Mouse (Mus musculus): ENCODE measurements around the gene Scube1. TPM values are rescaled to one million over a fixed set of nuclear protein-coding genes. Genes with fewer than 3 reads are reported as not detected.

Scube1 gene
- total and polyA plus RNA-seq, 3 experiments = 0.05 TPM; not detected in 2

DNA sequence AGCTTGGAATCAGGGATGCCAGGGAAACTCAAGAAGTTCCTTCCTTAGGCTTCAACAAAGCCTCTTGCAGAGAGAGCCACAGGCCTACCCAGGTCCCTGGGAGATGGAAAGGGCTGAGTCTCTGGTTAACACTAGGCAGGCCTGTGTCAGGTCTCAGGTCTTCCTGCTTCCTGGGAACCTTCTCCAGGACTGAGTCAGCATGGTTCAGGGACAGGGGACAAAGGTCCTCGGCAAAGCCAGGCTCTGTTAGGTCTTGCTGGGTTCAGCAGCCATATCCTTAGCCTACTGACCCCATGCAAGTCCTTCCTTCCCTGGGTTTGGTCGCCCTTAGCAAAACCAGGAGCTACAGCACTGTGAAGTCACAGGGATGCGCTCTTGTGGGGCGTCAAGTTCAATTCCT lies 134.0 kb downstream of the Scube1 start:
- TF ChIP-seq POLR2AphosphoS5 (IDR thresholded peaks at IDR 0.05; ENCODE audit: insufficient replicate concordance, low read depth, low read length) = no peak
- TF ChIP-seq CTCF (IDR thresholded peaks at IDR 0.05; ENCODE audit: low read depth, low read length) = no peak
- no peak for TF ChIP-seq TAL1 (conservative IDR thresholded peaks at IDR 0.05; ENCODE audit: low read depth, low read length)
- TF ChIP-seq GATA2 (IDR thresholded peaks at IDR 0.05; ENCODE audit: borderline replicate concordance, low read depth, low read length) = no peak
- TF ChIP-seq GATA1 (IDR thresholded peaks at IDR 0.05; ENCODE audit: borderline replicate concordance, low read length) = no peak
- Histone ChIP-seq H3K36me3 (replicated peaks) (peaks cover 73% of the 10 kb centered on the region), H3K4me3 (ENCODE audit: low read depth, low read length) (no peak overlapping the region; the same call in 1 of the 2 replicates), H3K4me1 (ENCODE audit: insufficient read depth, low read depth, low read length) (peaks cover 54% of the 10 kb centered on the region), H3K9me3 (replicated peaks) (peaks cover 16% of the 10 kb centered on the region), H3K27me3 (ENCODE audit: insufficient read depth, low read length) (peaks cover 4% of the 10 kb centered on the region; the same call in 1 of the 2 replicates)
- DNase-seq (ENCODE audit: low spot score) (no peak), ATAC-seq (ENCODE audit: extremely low read depth, insufficient number of reproducible peaks, low FRiP score, poor library complexity, severe bottlenecking) (no peak)

DNA sequence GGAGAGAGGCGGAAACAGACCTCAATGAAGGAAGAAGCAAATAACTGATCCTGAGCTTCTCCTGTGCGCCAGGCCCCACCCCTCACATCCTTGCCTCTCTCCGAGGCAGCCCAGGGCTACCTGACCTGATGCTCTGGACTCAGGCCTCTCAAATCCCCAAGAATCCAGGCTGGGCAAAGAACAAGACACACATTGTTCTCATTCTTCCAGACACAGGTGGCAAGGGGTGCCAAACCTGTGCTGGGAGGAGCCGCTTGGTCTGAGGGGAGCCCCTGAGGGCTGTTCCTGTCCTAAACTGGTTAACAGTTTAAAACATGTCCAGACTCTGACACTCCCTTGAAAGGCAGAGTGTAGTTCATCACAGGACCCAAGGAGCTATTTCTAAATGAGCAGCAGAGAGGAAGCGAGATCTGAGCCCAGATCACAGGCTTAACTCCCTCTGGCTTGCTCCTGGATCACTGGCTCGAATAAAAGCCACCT lies 140.0 kb downstream of the Scube1 start:
- Histone ChIP-seq H3K9me3 (replicated peaks) (peaks cover 17% of the 10 kb centered on the region), H3K4me3 (ENCODE audit: low read depth, low read length) (no peak overlapping the region), H3K36me3 (replicated peaks) (peaks cover 97% of the 10 kb centered on the region), H3K27me3 (ENCODE audit: insufficient read depth, low read length) (peaks cover 4% of the 10 kb centered on the region; the same call in 1 of the 2 replicates), H3K4me1 (ENCODE audit: insufficient read depth, low read depth, low read length) (peaks cover 22% of the 10 kb centered on the region)
- ATAC-seq (ENCODE audit: extremely low read depth, insufficient number of reproducible peaks, low FRiP score, poor library complexity, severe bottlenecking) (no peak), DNase-seq (ENCODE audit: low spot score) (no peak)
- TF ChIP-seq CTCF (IDR thresholded peaks at IDR 0.05; ENCODE audit: low read depth, low read length) = no peak
- no peak for TF ChIP-seq TAL1 (conservative IDR thresholded peaks at IDR 0.05; ENCODE audit: low read depth, low read length)
- TF ChIP-seq POLR2AphosphoS5 (IDR thresholded peaks at IDR 0.05; ENCODE audit: insufficient replicate concordance, low read depth, low read length) = no peak
- no peak for TF ChIP-seq GATA2 (IDR thresholded peaks at IDR 0.05; ENCODE audit: borderline replicate concordance, low read depth, low read length)
- no peak for TF ChIP-seq GATA1 (IDR thresholded peaks at IDR 0.05; ENCODE audit: borderline replicate concordance, low read length)

DNA sequence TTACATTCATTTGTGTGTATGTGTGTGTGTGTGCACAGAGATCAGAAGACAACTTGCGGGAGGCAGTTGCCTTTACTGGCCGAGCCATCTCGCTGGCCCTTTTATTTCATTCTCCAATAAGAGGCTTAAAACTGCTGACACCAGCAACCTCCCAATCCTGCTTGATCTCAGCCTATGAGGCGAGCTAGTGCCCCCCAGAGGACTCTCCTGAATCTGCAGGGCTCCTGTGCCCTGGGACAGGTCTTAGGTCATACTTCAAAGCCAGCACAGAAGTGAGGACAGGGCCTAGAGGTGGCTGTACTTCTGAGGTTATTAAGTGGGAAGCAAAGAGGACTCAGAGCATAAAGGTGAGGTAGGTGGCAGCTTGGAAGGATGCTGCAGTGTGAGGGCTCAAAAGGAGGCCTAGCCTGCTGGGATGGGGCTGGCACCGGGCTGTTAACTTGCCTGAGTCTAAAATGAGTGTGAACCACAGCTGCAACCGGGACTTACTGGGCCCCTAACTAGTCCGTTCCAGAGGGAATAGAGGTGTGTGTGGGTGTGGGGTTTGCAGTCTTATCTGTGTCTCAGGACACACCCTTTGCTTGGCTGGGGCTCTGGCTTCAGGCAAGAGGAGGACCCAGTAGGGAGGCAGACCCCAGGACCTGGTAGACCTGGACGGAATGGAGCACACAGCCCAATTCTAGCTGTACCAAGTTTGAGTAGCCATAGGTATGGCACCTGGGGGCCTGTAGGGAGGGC lies 141.2 kb downstream of the Scube1 start:
- peaks cover 23% of the 10 kb centered on the region for H3K4me1 ChIP-seq (ENCODE audit: insufficient read depth, low read depth, low read length)
- peaks cover 17% of the 10 kb centered on the region for H3K9me3 ChIP-seq (replicated peaks)
- ATAC-seq (ENCODE audit: extremely low read depth, insufficient number of reproducible peaks, low FRiP score, poor library complexity, severe bottlenecking) (peak; percentile 45; the same call in 1 of the 2 replicates), DNase-seq (ENCODE audit: low spot score) (no peak)
- peaks cover 4% of the 10 kb centered on the region; the same call in 1 of the 2 replicates for H3K27me3 ChIP-seq (ENCODE audit: insufficient read depth, low read length)
- no peak overlapping the region for H3K4me3 ChIP-seq (ENCODE audit: low read depth, low read length)
- TF ChIP-seq GATA1 (IDR thresholded peaks at IDR 0.05; ENCODE audit: borderline replicate concordance, low read length) (no peak), CTCF (IDR thresholded peaks at IDR 0.05; ENCODE audit: low read depth, low read length) (peak; percentile 14; the same call in 1 of the 2 replicates)
- peaks cover 98% of the 10 kb centered on the region for H3K36me3 ChIP-seq (replicated peaks)

- Histone ChIP-seq H3K4me1 (ENCODE audit: insufficient read depth, low read depth, low read length) (peaks cover 24% of the 10 kb centered on the region), H3K36me3 (replicated peaks) (peaks cover 98% of the 10 kb centered on the region), H3K9me3 (replicated peaks) (peaks cover 14% of the 10 kb centered on the region), H3K4me3 (ENCODE audit: low read depth, low read length) (no peak overlapping the region), H3K27me3 (ENCODE audit: insufficient read depth, low read length) (peaks cover 4% of the 10 kb centered on the region; the same call in 1 of the 2 replicates)
- TF ChIP-seq CTCF (IDR thresholded peaks at IDR 0.05; ENCODE audit: low read depth, low read length) (no peak), GATA1 (IDR thresholded peaks at IDR 0.05; ENCODE audit: borderline replicate concordance, low read length) (no peak), POLR2AphosphoS5 (IDR thresholded peaks at IDR 0.05; ENCODE audit: insufficient replicate concordance, low read depth, low read length) (no peak), TAL1 (conservative IDR thresholded peaks at IDR 0.05; ENCODE audit: low read depth, low read length) (no peak), GATA2 (IDR thresholded peaks at IDR 0.05; ENCODE audit: borderline replicate concordance, low read depth, low read length) (no peak)
- no peak for ATAC-seq (ENCODE audit: extremely low read depth, insufficient number of reproducible peaks, low FRiP score, poor library complexity, severe bottlenecking)
- DNase-seq (ENCODE audit: low spot score) = no peak
Measured at GRCm38 (mm10) chr15:83582931-83583330, 141.9 kb downstream of the Scube1 start.

DNA sequence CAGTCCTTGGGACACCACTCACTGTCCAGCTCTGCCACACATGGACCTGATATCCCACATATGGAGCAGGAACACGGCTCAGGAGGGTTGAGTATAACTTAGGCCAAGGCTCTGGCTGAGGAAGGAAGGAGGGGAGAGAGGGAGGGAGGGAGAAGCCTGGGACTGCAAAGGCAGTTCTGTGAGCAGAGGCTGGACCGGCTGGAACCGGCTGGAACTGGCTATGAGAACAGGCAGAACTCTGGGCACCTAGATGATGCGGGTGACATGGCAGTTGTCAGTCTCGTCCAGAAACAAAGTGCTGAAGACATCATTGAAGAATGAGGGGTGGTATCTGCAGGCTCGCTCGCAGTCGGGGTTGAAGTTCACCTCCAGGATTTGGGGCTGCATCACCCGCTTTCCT lies 148.2 kb downstream of the Scube1 start:
- Histone ChIP-seq H3K36me3 (replicated peaks) (peaks cover 94% of the 10 kb centered on the region), H3K4me3 (ENCODE audit: low read depth, low read length) (no peak overlapping the region), H3K27me3 (ENCODE audit: insufficient read depth, low read length) (no peaks in the 10 kb centered on the region), H3K4me1 (ENCODE audit: insufficient read depth, low read depth, low read length) (peaks cover 16% of the 10 kb centered on the region), H3K9me3 (replicated peaks) (no peaks in the 10 kb centered on the region)
- TF ChIP-seq GATA2 (IDR thresholded peaks at IDR 0.05; ENCODE audit: borderline replicate concordance, low read depth, low read length) (no peak), TAL1 (conservative IDR thresholded peaks at IDR 0.05; ENCODE audit: low read depth, low read length) (no peak), POLR2AphosphoS5 (IDR thresholded peaks at IDR 0.05; ENCODE audit: insufficient replicate concordance, low read depth, low read length) (no peak), CTCF (IDR thresholded peaks at IDR 0.05; ENCODE audit: low read depth, low read length) (no peak)
- ATAC-seq (ENCODE audit: extremely low read depth, insufficient number of reproducible peaks, low FRiP score, poor library complexity, severe bottlenecking) = no peak
- DNase-seq (ENCODE audit: low spot score) = no peak

DNA sequence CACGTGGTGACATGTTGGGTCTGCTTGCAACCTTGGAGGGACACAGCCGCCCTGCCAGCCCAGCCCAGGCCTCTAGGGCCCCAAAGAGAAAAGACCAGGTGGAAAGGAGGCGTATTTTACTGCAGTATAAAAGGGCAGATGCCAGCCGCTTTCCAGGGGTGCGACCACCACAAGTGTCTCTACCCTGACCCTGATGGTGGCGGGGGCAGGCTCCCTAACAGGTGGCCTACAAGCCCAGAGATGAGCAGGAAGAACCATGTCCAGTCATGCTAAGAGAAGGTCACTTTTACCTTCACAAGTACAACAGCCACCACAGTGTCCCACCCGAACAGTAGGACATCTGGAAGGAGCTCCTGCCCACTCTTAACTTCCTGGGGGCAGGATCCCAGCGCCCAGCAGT lies 149.3 kb downstream of the Scube1 start:
- DNase-seq (ENCODE audit: low spot score) = no peak
- TF ChIP-seq TAL1 (conservative IDR thresholded peaks at IDR 0.05; ENCODE audit: low read depth, low read length) = no peak
- no peak for TF ChIP-seq CTCF (IDR thresholded peaks at IDR 0.05; ENCODE audit: low read depth, low read length)
- no peak for TF ChIP-seq GATA1 (IDR thresholded peaks at IDR 0.05; ENCODE audit: borderline replicate concordance, low read length)
- no peak for TF ChIP-seq GATA2 (IDR thresholded peaks at IDR 0.05; ENCODE audit: borderline replicate concordance, low read depth, low read length)
- TF ChIP-seq POLR2AphosphoS5 (IDR thresholded peaks at IDR 0.05; ENCODE audit: insufficient replicate concordance, low read depth, low read length) = no peak
- ATAC-seq (ENCODE audit: extremely low read depth, insufficient number of reproducible peaks, low FRiP score, poor library complexity, severe bottlenecking) = no peak
- H3K36me3 ChIP-seq (replicated peaks) = peaks cover 94% of the 10 kb centered on the region
- H3K9me3 ChIP-seq (replicated peaks) = no peaks in the 10 kb centered on the region
- peaks cover 26% of the 10 kb centered on the region for H3K4me1 ChIP-seq (ENCODE audit: insufficient read depth, low read depth, low read length)
- no peak overlapping the region for H3K4me3 ChIP-seq (ENCODE audit: low read depth, low read length)
- H3K27me3 ChIP-seq (ENCODE audit: insufficient read depth, low read length) = no peaks in the 10 kb centered on the region
